Mouse (Mus musculus): ENCODE measurements at regions not wholly inside any gene's neighbourhood (a gene's known extent, or its start where the extent isn't known, plus 50 kb on each side); places are given as distances from the start of the nearest gene placed in this dataset.

DNA sequence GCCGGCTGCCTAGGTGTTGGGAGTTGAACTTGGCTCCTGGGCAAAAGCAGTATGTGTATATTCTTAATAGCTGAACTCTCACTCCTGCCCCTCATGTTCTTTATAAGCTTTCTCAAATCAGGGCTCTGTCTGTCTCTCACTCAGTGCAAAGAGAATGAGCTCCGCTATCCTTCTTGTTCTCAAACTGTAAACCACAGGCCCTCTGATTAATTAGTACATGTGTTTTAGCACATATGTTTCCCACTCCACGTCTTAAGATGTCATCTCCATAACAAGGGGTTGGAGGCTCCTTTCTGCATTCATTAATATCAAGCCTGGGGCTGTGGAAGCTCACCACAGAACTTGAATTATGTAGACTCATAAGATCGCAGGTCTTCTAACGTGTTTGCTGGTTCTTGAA is 104.7 kb downstream of the Nsun3 start:
- ATAC-seq (replicated peaks; ENCODE audit: poor library complexity) = no peak

DNA sequence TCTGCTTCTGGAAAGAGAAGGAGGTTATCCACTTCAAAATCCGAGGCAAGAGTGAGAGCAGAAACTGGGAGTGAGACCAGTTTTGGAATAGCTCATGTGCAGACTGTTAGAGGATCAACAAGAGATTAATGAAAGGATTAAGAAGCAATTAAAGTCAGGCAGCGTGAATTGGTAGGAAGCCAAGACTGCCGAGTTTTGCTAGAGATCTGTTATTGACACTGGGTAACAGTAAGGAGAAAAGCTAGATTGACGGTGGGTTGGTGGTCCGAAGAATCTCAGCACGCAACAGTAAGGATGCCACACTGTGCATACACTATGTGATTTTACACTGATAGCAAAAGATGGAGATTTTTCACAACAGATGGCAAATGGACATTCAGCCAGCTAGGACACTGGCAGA is 109.8 kb downstream of the Nsun3 start:
- ATAC-seq (replicated peaks; ENCODE audit: poor library complexity) = no peak

DNA sequence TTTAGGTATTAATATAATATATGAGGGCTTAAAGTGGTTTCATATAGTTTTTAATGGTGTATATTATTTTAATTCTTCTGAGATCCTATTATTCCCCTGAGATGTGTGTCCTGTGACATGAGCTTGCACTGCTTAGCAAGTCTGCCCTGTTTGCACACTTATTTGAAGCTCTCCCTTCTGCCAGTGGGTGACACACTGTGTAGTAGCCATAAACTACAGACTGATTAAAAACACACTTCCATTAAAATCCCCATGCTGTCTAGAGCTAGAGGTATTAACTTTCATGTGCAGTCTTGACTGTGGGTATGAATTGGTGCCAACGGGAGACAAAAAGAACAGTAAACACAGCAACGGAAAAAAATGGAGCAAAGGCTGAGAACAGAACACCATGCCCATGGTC is 129.2 kb downstream of the Nsun3 start:
- ATAC-seq (replicated peaks; ENCODE audit: poor library complexity) = no peak

DNA sequence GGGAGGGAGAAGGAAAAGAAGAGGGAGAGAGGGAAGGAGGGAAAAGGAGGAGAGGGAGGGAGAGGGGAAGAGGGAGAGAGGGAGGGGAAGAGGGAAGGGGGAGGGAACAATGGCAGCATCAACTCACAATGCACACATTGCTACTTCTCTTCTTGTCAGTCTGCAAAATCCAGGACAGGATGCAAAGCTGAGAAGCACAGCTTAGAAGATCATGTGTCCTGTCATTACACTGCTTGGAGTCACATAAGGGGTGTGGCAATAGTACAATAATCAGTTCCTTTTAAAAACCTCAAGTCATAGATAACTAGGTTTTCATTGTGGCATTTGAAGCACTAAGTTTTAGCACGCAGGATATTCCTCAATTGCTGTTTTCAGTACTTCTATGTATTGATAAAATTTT is 132.2 kb downstream of the Nsun3 start:
- no peak for ATAC-seq (replicated peaks; ENCODE audit: poor library complexity)

DNA sequence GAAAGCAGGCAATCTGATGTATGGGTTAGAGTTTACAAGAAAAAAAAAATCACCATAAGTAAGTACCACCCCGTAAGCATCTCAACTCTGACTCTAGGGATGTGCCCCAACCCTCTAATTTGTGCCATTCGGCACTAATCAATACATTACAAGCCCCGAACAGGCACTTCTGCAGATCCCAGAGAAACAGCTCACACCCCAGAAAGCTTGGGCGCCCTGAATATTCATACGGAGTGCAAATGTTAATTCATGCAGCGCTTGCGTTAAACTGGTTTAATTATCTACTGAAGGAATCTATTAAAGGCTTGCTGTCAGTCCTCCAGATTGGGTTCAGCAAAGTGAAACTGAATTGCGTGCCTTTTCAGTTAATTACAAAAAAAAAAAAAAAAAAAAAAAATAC is 132.8 kb downstream of the Nsun3 start:
- no peak for ATAC-seq (replicated peaks; ENCODE audit: poor library complexity)

DNA sequence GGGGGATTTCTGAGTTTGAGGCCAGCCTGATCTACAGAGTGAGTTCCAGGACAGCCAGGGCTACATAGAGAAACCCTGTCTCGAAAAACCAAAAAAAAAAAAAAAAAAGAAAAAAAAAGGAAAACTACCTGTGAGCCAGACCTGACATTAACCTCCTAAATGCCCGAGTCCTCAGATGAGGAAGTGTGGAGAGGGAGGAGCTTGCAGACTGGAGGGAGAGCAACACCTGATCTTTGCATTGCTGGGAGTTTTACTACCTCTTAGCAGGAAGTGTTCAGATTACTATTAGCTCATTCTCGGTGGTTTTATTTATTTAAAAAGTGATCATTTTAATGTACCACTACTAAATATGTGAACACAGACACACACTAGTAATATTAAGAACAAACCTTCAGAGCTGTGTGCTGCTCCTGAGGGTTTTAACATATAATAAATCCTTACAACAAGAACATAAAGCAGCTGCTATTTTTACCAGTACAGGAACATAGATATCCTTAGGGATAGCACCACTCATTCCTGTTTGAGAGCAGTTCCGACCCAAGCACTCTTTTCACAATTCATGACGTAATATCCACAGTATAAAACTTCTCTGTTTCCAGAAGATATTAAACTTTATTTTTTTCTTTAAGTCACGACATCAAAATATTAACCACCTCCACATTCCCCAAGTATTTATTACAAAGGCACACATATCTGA is 133.7 kb downstream of the Nsun3 start:
- ATAC-seq (replicated peaks; ENCODE audit: poor library complexity) = no peak

DNA sequence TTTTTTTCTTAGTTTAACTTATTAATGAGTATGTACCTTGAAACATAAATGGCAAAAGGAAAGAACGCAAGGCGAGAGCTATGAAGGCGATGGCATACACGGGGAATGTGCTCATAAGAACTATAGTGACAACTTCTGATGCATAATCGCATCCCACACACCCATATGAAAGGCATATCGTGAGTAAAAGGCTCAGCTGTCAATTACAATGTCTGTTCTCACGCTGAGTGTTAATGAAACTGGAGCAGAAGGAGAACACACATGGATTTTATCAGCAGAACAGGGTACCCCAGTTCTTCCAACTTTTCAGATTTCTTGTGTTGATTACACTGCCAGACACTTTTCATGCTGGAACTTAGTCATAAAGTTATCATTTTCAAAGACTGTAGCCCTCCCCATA is 135.8 kb downstream of the Nsun3 start:
- no peak for ATAC-seq (replicated peaks; ENCODE audit: poor library complexity)

DNA sequence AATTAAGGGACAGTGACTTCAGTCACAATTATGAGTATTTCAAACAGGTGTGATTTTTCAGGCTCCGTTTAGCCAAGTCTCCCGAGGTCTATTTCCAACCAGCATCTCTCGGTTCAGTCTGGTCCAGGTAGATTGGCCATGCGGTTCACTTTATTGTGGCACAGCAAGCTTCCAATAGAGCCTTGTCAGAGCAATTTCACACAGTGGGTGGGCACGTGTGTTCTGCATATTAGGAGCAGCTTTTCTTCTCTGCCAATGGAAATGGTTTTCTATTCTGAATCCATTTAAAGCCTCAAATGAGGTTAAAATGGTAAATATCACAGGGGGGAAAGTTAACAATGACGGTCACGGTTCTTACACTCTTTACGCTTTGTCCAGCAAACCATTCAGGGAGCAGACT is 138.3 kb downstream of the Nsun3 start:
- no peak for ATAC-seq (replicated peaks; ENCODE audit: poor library complexity)

DNA sequence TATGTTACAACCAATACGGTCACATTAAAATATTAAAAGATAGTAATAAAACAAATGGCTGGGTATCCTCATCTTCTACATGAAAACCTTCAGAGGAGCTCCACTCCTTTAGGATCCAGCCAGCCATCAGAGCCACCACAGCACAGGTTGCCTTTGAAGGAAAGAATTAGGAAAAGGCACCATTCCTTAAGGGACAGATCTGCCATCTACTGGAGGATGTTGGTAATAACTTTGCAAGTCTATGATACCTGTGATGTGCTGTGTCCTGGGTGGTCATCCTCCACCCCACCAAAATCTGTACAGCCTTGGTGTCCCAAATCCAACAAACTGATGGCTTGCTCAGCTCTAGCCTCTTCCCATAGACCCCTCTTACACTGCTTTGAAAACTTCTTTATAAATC is 140.5 kb downstream of the Nsun3 start:
- peak; percentile 69 for ATAC-seq (replicated peaks; ENCODE audit: poor library complexity)

DNA sequence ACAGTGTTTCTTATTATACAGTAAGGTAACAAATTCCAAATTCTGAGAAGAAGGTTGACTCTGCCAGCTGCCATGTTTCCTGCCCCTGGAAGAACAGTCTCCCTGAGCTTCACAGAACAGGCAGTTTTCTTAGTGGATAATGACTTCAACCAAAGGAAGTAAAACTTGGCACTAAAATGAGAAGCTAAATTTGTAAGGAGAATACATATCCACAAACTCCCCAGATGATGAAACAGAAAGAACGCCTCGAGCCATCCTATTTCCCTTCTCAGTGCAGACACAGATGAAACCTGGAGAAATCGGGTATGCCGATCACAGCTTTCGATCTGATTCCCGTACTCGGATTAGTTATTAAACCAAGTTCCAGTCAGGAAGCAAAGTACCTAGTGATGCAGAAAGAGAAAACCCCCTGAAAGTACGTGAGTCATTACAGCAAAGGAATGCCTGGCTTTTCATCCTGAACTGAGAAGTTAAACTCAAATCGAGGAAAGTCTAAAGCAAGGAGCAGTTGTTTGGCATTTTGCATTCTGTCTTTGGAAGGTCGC is 143.7 kb downstream of the Nsun3 start:
- no peak for ATAC-seq (replicated peaks; ENCODE audit: poor library complexity)

DNA sequence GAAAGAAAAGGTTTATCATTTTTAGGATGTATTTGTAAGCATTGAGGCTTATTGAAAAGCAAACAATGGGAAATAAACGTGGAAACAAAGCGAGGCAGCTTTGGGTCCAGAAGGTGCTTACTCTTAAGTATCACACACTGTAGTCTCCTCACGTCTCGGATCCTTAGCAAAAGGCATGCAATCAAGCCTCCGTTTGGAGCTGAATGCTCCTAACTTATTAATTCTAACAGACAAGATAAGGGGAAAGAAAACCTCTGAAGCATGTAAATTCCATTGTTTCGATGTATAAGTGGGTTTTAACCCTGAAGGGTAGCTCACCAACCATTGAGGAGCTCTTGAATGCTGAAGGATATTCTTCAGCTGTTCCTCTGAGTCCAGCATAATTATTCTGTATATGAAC is 162.7 kb downstream of the Nsun3 start:
- no peak for ATAC-seq (replicated peaks; ENCODE audit: poor library complexity)

DNA sequence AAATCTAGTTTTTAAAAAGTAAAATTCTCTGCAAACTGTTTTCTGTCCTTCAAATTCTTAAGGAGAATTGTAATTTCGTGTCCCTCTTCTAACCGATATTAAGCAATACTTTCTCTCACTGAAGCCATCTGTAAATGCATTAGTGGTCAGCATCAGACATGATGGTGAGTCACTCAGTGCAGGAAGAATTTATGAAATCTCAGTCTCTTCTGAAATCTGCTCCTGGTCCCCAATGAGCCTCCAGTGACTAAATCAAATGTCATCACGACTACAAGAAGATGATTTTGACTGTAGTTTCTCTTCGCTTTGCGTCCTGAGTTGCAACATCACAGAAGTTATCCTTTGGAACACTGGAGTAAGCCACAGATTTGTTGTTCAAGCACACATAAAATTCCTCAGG is 175.7 kb downstream of the Nsun3 start:
- no peak for ATAC-seq (replicated peaks; ENCODE audit: poor library complexity)

DNA sequence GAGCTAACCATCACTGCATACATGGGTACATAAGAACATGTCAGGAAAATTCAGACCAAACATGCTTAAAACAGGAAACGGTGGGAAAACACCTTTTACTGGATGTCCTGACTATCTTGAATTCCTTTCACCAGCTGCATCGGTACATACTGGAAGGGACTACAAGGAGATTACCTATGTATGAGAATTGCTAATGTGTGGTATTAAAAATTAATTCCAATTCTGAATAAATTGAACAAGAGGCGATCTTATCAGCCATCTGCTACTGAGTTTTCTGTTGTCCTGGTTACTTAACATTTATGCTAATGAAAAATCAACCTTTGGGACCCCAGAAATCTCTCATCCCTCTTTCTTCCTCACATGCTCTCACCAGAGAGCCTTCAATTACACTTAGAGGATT is 178.0 kb downstream of the Nsun3 start:
- ATAC-seq (replicated peaks; ENCODE audit: poor library complexity) = no peak

DNA sequence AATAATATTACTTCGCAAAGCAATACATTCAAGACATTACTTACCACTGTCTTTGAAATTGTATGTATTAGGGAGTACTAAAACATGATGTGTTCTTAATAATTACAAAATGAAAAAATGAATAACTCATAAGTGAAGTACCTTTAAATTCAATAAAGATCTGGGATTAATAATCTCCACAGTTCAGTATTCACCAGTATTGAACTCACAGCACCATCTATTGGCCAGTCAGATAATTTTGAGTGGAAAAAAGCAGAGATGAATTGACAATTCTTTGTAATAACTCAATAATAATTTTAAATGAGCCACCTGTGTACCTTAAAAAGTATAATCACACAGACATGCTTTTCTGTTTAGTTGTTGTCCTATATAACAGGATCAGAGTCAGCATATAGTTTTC is 180.7 kb downstream of the Nsun3 start:
- no peak for ATAC-seq (replicated peaks; ENCODE audit: poor library complexity)

DNA sequence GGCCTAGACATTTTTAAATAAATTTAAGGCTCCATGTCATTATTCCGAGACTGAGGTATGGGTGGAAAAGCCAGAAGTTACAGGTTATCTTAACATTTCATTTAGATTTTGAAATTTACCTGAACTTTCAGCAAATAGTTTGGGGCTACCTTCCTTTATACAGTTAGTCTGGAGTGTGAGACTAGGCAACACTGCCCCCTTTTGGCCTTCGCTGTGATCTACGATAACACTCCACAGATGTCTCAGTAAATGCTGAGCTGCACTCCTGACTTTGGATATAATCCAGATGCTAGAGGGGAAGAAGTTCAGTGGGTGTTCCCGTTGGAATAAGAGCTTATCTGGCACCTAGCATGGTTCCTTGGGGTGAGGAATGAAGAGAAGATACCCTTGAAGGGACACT is 224.6 kb downstream of the Nsun3 start:
- ATAC-seq (replicated peaks; ENCODE audit: poor library complexity) = 0 out of 2 replicates have a peak, but pooled peaks have one; percentile 44

DNA sequence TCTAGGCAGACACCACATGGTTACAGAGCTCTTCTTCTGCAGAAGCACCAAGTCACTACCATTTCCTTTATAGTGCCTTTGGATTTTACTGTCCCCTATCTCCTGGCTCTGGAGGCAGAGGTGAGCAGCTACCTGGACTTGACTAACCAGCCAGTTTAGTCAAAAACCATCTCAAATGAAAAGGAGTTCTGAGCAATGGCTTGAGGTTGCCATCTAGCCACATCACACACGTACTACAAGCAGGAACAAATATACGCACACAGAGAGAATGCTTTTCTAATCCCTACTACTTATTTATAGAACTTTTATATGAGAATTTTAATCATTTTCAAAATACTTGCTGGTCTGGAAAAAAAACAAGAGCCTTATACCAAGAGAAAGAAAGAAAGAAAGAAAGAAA is 243.5 kb downstream of the Nsun3 start:
- no peak for ATAC-seq (replicated peaks; ENCODE audit: poor library complexity)

DNA sequence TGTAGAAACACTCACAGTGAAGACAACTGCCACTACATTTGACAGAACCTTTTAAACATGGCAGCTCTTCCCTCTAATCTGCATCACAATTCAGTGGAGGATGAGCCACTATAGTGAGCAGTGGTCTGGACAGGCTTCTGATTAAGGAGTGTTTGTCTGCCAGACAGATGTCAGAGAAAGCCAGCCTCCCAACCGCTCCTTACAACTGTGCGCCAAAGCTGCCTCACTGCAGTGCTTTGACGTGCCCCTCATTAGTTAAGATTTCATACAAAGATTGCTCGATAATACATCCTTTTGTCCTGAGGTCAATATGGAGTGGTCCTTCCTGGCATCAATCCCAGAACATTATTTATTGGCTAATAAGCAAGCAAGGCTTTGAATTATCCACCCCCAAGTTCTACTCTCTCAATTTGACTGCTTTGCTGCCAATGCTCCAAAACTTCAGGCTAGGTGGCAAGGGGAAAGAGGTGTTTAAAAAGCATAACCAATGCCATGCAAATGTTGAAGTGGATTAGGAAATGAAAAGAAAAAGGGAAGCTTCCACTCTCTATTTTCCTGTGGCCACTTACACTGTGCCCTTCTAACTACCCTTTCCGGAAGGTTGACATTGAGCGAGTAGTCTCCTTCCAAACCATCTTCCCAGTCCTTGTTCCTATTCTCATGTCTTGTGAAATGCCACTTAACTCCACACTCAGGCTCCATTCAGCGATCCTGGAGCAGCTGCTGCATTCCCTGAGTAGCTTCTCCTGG is 248.7 kb downstream of the Nsun3 start:
- ATAC-seq (replicated peaks; ENCODE audit: poor library complexity) = no peak

DNA sequence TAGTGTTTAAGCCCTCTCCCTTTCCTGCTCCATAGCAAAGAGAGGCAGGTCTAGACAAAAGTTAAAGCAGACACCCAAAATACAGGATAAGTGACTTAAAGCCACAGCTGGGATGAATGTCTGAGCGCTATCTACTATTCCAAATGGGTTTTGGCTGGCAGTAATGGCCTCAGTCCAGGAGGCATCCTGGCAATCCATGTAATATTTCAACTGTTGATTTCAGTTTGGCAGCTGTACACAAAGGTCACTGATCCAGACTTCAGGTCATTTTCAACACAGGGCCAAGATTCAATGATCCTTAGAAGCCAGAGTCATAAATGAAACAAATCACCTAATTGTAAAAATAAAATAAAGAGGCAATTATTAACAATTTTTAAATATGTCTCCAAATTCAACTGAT is 277.3 kb downstream of the Nsun3 start:
- ATAC-seq (replicated peaks; ENCODE audit: poor library complexity) = no peak

DNA sequence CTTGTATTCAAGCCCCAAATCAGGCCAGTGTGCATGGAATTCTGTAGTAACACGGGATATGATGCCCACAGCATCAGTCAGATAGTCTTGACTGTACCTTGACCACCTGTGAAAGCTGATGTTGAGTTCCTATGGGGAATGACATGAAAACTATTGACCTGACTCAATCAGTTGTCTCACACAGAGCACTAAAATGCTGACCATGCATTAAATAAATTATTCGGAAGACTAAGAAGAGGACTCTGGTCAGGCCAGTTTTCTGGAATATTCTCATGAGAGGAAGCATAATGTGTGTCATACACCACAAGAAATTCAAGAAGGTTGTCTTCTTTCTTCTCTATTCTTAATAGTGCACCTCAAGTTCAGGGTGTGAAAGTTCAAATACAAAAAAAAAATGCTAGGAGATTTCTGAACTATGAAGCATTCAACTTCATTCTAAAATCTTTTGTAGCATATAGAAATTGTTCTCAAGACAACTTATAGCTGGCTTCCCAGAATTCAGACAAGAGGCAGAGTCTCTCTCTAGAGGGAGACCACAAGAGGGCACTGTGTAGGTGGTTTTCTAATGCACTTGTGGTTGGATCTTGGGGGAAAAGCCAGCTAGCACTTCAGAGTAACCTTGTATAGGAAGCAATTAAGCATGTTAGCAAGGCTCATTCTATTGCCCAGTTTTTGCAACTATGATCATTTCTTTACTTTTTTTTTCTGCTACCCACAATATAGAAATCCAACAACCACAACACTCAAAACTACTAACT is 279.7 kb downstream of the Nsun3 start:
- peak; percentile 48; the same call in 1 of the 2 replicates for ATAC-seq (replicated peaks; ENCODE audit: poor library complexity)

DNA sequence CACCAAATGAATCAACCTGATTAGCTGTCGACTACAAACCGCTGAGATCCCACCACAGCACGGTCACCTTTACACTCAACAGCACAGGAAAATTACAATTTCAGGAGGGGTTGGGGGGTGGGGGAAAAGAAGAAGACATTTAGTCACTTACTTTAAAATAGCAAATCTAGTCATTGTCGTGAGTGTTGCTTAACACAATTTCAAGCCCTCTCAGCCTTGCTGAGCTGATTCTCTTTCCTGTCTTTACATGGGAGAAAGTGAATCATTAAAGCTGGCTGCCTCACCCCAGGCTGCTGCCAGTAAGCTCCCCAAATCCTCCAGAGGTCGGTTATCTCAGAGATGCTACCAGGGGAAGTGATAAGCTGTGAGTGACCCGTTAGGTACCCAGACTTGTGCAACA is 285.7 kb downstream of the Nsun3 start:
- ATAC-seq (replicated peaks; ENCODE audit: poor library complexity) = no peak

DNA sequence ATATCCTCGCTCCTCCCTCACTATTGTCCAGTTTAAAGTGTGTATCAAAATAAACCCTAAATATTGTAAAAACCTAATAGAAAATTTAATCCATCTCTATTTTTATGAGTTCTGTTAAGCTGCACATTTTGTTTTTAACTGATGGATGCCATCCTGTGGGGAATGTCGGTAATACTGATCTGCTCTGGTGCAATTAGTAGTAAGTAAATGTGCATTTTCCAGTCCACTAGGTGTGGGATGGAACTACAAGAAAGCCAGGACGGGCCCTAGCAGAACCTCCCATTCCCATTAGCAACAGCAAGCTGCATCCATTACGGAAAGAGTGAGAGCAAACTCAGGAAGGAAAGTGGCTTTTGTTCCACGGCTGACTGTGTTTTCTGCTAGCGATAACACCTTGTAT is 286.3 kb downstream of the Nsun3 start:
- no peak for ATAC-seq (replicated peaks; ENCODE audit: poor library complexity)

DNA sequence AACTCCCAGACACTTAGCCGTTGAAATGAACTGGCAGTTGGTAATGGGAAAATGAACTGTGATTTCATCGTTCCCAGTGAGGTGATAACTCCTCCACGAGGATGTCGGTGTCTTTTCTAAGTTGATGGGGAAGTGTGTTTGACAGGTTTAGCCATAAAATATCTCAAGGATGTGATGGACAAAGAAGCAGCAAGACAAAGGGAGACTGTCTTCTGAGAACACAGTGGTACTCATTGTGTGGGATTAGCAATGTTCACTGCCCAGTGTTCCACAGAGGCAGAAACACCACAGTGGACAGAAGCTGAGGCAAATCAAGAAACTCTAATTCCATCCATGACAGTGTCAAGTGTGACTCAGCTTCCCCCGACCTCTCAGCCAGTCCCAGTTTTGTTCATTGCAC is 287.9 kb downstream of the Nsun3 start:
- no peak for ATAC-seq (replicated peaks; ENCODE audit: poor library complexity)

Data from megakaryocyte progenitor cell, adult 5-6 weeks (primary cell).